Mouse (Mus musculus) stomach, embryonic 14.5 days (tissue): ENCODE results near the gene Ift46. TPM values are rescaled to one million over a fixed set of nuclear protein-coding genes. Genes with fewer than 3 reads are reported as not detected.

Experiments used
- ATAC-seq: fragments of 200-750 bp; cut with Nextera tagmentation; 2 replicates; pipeline ENCODE4 v1.8.0; 2017; ENCODE audit warnings: low read depth, moderate TSS enrichment; ENCODE audit not compliant: insufficient number of reproducible peaks, insufficient read depth, low FRiP score
- H3K27ac ChIP-seq: fragments of 300-500 bp; sonication (generic); 2 replicates; pipeline ENCODE4 v1.5.1; 2014; ENCODE audit warnings: mild to moderate bottlenecking, low read length, moderate library complexity, mixed read lengths
- H3K27me3 ChIP-seq: fragments of 300-500 bp; sonication (generic); 2 replicates; pipeline ENCODE4 v1.6.1; 2014; ENCODE audit warnings: low read length, control low read depth, mixed read lengths; ENCODE audit not compliant: control insufficient read depth, insufficient read depth
- H3K36me3 ChIP-seq: fragments of 300-500 bp; sonication (generic); 2 replicates; pipeline ENCODE4 v1.6.1; 2014; ENCODE audit warnings: mild to moderate bottlenecking, control low read depth, low read length, moderate library complexity, mixed read lengths; ENCODE audit not compliant: control insufficient read depth, insufficient read depth
- H3K4me1 ChIP-seq: fragments of 300-500 bp; sonication (generic); 2 replicates; pipeline ENCODE4 v1.6.1; 2014; ENCODE audit warnings: low read length, control low read depth, mixed read lengths; ENCODE audit not compliant: control insufficient read depth, insufficient read depth
- H3K4me2 ChIP-seq: fragments of 300-500 bp; sonication (generic); replicated peaks from 2 replicates; pipeline ENCODE4 v1.6.1; 2014; ENCODE audit warnings: low read depth, low read length, control low read depth
- H3K4me3 ChIP-seq: fragments of 300-500 bp; sonication (generic); 2 replicates; pipeline ENCODE4 v1.5.1; 2014; ENCODE audit warnings: low read depth, low read length, control low read depth
- H3K9ac ChIP-seq: fragments of 300-500 bp; sonication (generic); replicated peaks from 2 replicates; pipeline ENCODE4 v1.6.1; 2014; ENCODE audit warnings: low read depth, mild to moderate bottlenecking, control low read depth, low read length, moderate library complexity, mixed read lengths
- H3K9me3 ChIP-seq: fragments of 300-500 bp; sonication (generic); 2 replicates; pipeline ENCODE4 v1.6.1; 2016; ENCODE audit warnings: low read depth, low read length, control low read depth; ENCODE audit not compliant: control insufficient read depth
- WGBS: fragments of 180-500 bp; shearing (Covaris S2); extraction: QIAGEN DNeasy Blood & Tissue Kit; methylation state at CpG from one replicate; pipeline ENCODE4 v1.1.7; 2014; 5-methylcytosine and 5-hydroxymethylcytosine counted together
- polyA plus RNA-seq: library from polyadenylated mRNA; unstranded; fragments of >200 nt; fragmentation: Nextera tagmentation; extraction: Ambion mirVana; gene quantifications from 2 replicates; pipeline ENCODE4 v1.2.1, GENCODE M21; 2014

Ift46 gene
- polyA plus RNA-seq, 1 experiment from 2014 or later = 119 TPM

DNA sequence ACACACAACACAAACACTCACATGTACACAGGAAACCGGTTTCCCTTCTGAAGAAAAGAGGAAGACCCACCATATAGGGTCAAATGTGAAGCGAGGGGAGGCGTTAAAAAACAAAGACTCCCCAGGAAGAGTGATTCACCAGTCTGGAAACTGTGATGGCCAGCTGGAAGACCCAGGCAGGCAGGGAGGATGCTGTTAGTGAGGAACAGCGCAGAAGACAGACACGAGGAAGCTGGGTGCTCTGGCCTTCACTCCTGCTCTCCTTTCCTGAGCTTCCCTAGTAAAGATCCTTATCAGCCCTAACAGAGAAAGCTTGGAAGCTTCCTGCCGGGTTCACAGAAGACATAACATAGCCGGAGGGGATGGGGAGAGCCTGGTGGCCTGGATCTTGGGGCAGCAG is 44.7 kb upstream of the Ift46 start:
- no peaks in the 10 kb centered on the region for H3K9me3 ChIP-seq
- ATAC-seq = no peak
- 40% methylated on average over 7 of the region's 7 CpGs for WGBS
- no peak overlapping the region for H3K4me2 ChIP-seq
- no peak overlapping the region for H3K4me3 ChIP-seq
- H3K27me3 ChIP-seq = no peaks in the 10 kb centered on the region
- H3K27ac ChIP-seq = peak overlapping the region; percentile 45; the same call in 1 of the 2 replicates
- H3K4me1 ChIP-seq = peaks cover 30% of the 10 kb centered on the region
- H3K36me3 ChIP-seq = no peaks in the 10 kb centered on the region
- no peak overlapping the region for H3K9ac ChIP-seq

DNA sequence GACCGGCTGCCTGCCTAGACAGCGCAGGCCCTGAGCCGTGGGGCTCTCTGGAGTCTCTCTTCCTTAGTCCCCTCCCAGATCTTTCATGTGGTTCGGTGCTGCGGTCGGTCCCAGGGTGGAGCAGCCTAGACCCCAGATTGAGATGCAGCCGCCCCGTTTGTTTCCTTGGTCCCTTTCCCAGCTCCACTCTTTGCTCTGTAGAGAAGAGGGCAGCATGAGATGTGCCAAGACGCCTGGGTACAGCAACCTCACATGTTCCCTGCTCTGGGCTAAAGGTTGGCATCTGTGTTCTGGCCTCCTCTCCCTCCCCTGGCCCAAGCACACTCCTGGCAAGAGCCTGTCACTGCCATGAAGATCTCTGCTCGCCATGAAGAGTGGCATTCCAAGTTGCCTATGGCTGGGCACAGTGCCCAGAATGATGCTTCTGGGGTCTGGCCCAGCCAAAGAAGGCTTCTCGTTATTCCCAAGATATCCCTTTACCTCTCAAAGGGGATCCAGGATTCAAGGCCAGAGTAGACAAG is 44.1 kb upstream of the Ift46 start:
- Histone ChIP-seq H3K27ac (peak overlapping the region; percentile 45; the same call in 1 of the 2 replicates), H3K4me1 (peaks cover 30% of the 10 kb centered on the region), H3K27me3 (no peaks in the 10 kb centered on the region), H3K36me3 (no peaks in the 10 kb centered on the region), H3K9ac (no peak overlapping the region), H3K4me3 (no peak overlapping the region), H3K4me2 (no peak overlapping the region), H3K9me3 (no peaks in the 10 kb centered on the region)
- 68% methylated on average over 11 of the region's 11 CpGs for WGBS
- no peak for ATAC-seq

DNA sequence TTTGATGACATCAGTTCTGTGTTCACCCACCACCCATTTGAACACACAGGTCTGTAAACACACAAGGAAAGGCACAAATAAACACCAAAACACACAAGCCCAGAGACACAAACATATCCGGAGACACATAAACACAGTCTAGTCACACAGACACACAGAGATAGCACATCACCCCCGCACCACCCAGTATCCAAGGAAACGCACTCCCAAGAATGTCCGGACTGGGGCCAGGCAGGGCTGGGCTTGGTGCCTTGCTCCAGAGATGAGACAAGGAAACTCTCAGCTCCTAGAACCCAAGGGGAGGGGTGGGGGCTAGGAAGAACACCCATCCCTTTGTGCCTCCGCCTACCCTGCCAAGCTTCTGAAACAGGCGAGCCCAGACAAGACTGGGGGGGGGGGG is 43.5 kb upstream of the Ift46 start:
- no peak overlapping the region for H3K4me2 ChIP-seq
- H3K9ac ChIP-seq = no peak overlapping the region
- no peaks in the 10 kb centered on the region for H3K36me3 ChIP-seq
- no peaks in the 10 kb centered on the region for H3K9me3 ChIP-seq
- ATAC-seq = no peak
- no peaks in the 10 kb centered on the region for H3K27me3 ChIP-seq
- H3K27ac ChIP-seq = no peak overlapping the region; the same call in 1 of the 2 replicates
- H3K4me1 ChIP-seq = peaks cover 30% of the 10 kb centered on the region
- 48% methylated on average over 6 of the region's 6 CpGs for WGBS
- no peak overlapping the region for H3K4me3 ChIP-seq

DNA sequence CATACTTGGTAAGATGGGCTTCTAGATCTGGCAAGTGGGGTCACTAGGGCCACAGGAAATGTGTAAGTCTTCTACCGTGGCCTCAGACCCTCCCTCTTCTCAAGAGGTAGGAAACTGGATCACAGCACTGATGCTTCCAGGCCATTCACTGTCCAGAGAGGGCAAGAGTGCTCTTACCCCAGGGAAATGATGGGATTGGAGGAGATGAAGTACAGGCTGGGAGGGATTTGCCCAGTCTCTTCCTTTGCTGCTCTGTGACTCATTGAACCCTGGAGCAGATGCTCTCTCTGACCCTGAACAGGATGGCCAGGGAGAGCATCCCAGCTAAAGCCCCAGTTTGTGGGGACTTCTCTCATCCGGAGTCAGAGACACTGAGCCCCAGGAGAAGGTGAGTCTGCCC is 43.0 kb upstream of the Ift46 start:
- Histone ChIP-seq H3K27me3 (no peaks in the 10 kb centered on the region), H3K4me3 (no peak overlapping the region), H3K9me3 (no peaks in the 10 kb centered on the region), H3K36me3 (no peaks in the 10 kb centered on the region), H3K9ac (no peak overlapping the region), H3K27ac (no peak overlapping the region), H3K4me2 (no peak overlapping the region), H3K4me1 (peaks cover 26% of the 10 kb centered on the region)
- 40% methylated on average over 2 of the region's 2 CpGs for WGBS
- ATAC-seq = no peak

GRCm38 (mm10) chr9:44726431-44727146 is 41.1 kb upstream of the Ift46 start:
- ATAC-seq = no peak
- Histone ChIP-seq H3K9ac (no peak overlapping the region), H3K36me3 (no peaks in the 10 kb centered on the region), H3K9me3 (no peaks in the 10 kb centered on the region), H3K4me1 (peaks cover 10% of the 10 kb centered on the region; the same call in 1 of the 2 replicates), H3K27me3 (no peaks in the 10 kb centered on the region), H3K4me2 (no peak overlapping the region), H3K27ac (no peak overlapping the region), H3K4me3 (no peak overlapping the region)
- WGBS = 39% methylated on average over 10 of the region's 10 CpGs

- H3K9me3 ChIP-seq = no peaks in the 10 kb centered on the region
- 64% methylated on average over 5 of the region's 5 CpGs for WGBS
- ATAC-seq = no peak
Measured at GRCm38 (mm10) chr9:44727441-44727840, 40.3 kb upstream of the Ift46 start.

GRCm38 (mm10) chr9:44732130-44732549 is 35.6 kb upstream of the Ift46 start:
- Histone ChIP-seq H3K4me1 (peaks cover 8% of the 10 kb centered on the region; the same call in 1 of the 2 replicates), H3K4me3 (no peak overlapping the region), H3K9ac (no peak overlapping the region), H3K36me3 (no peaks in the 10 kb centered on the region), H3K9me3 (no peaks in the 10 kb centered on the region), H3K4me2 (no peak overlapping the region), H3K27me3 (no peaks in the 10 kb centered on the region), H3K27ac (no peak overlapping the region)
- ATAC-seq = no peak
- WGBS = 52% methylated on average over 5 of the region's 5 CpGs

More at GRCm38 (mm10) chr9:44727441-44727840, 40.3 kb upstream of the Ift46 start:
- Histone ChIP-seq H3K4me3 (no peak overlapping the region), H3K27ac (no peak overlapping the region), H3K27me3 (no peaks in the 10 kb centered on the region), H3K4me2 (no peak overlapping the region), H3K36me3 (no peaks in the 10 kb centered on the region), H3K9ac (no peak overlapping the region), H3K4me1 (peaks cover 9% of the 10 kb centered on the region; the same call in 1 of the 2 replicates)

DNA sequence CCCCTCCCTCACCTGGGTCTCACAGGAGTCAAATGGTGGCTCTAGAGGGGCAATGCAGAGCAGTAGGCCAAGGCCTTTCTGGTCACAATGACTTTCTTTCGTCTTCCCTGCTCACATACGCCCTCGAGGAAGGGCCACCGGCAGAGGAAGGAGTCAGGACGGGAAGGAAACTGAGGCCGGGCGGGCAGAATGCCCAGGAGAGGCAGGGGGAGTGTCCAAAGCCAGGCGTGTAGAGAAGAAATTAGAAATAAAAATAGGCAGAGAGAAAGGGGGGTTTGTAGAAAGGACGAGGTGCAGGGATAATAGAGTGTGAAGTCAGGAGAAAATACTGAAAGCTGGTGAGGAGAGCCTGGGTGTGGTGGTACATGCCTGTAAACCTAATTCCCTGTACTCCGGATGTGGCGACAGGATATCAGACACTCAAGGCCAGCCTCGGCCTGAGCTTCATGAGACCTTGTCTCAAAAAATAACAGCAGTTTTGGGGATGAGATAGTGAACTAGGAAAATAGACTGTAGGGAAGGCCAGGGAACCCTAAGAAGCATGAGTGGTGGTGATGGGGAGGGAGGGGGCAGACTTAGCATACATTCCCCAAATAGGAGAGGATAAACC is 34.7 kb upstream of the Ift46 start:
- 63% methylated on average over 12 of the region's 12 CpGs for WGBS
- Histone ChIP-seq H3K27me3 (no peaks in the 10 kb centered on the region), H3K27ac (peak overlapping the region; percentile 59; the same call in 1 of the 2 replicates), H3K36me3 (no peaks in the 10 kb centered on the region), H3K4me2 (peak overlapping the region; percentile 95), H3K9me3 (no peaks in the 10 kb centered on the region), H3K4me1 (peaks cover 8% of the 10 kb centered on the region; the same call in 1 of the 2 replicates), H3K4me3 (peak overlapping the region; percentile 54), H3K9ac (peak overlapping the region; percentile 50)
- ATAC-seq = no peak
